Mouse (Mus musculus) cerebellum, adult 18-20 months (tissue): Measurements from ENCODE around the gene Jpt1.
"Not testable (repeated sequence)": the region's sequence is repeated elsewhere in the genome, so short reads cannot be mapped to it uniquely, and the experiment has no call there.

Experiments used
- DNase-seq, 2 experiments: peaks; one replicate each; pipeline ENCODE4 v3.0.0; 2021

The Jpt1 gene

DNA sequence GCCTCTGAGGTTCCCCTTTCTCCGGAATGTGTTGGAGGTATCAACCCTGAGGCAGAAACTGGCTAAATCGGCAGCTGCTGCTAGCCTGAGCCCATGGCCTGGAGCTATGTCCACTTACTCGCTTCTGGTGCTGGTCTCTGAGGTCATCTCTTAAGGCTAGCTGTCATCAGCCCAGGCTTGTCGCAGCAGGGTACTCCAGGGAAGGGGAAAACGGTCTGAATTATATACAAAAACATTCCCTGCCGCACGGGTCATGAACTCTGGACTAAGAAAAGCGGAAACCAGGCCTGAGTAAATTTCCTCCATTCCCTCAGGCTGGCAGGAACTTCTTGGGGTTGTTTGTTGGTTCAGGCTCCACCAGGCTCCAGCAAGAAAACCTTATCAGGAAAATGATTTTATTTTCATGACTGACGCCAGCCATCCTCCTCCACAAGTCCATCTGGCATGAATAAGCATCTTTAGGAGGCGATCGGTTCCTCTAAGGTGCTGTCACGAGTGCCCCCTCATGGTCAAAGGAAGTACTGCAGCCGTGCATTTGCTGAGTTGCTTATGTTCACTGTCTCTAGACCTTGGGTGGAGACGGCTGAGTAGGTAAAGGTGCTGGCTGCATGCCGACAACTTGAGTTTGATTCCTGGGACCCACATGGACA lies 40.4 kb downstream of the Jpt1 start:
- DNase-seq: peak; percentile 96 to 98

DNA sequence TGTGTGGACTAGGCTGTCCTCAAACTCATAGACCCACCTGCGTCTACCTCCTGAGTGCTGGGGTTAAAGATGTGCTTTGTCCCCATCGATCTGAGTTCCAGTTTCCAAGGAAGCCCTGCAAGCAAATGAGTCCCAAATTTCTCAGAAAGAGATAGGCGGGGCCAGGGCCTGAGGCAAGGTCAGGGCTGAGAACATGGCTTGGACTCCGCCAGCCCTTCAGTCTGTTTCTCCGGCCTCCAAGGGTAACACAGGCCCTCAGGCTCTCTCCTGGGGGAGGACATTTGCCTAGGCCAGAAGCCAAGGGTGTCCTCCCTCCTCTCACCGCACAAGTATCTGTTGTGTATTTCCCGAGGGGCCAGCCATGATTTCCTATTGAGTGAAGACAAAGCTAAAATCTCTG lies 42.0 kb downstream of the Jpt1 start:
- no peak for DNase-seq

DNA sequence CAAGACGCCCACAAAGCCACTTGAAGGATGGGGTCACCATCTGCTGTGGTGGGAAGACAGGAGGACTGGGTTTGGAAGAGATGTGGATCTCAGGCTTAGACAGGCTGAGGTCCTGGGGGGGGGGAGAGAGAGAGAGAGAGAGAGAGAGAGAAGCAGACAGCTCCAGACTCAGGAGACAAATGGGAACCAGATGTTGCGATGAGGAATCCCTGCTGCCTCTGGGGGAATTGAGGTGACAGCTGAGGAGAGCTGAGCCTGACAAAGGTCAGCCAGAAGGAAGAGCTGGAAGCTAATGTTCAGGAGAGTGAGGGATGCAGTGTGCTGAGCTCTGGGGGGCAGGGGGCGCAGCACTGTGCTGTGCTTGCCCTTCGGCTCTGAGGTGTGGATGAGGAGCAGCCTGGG lies 47.0 kb downstream of the Jpt1 start:
- DNase-seq: no peak

DNA sequence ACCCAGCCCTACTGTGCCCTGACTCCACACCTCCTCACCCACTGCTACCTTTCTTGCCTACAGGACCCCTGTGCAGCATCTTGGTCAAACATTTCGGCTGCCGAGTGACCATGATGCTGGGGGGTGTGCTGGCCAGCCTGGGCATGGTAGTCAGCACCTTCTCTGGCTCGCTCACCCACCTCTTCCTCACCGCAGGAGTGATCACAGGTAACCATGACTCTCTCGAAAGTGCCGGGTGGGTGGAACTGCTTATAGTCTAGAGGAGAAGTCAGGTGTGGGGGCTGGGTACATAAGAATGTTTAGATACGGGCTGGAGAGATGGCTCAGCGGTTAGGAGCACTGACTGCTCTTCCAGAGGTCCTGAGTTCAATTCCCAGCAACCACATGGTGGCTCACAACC lies 49.3 kb downstream of the Jpt1 start:
- no peak for DNase-seq

DNA sequence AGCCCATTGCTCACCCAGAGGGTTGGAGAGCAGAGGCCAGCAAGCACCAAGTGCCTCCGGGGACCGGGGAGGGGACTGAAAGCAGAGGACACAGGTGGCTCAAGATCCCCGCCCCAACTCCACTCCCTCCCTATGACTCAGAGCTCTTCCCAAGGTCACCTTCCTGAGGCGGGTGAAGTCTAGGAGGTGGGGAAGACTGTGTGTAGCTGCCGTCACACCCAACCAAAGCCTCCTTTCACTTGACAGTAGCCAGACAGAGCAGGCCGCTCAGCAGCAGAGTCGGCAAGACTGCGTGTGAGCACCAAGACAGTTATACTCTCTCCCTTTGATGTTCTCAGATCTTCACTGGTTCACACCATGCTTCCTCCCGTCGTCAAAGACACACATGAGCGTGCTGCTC lies 50.8 kb downstream of the Jpt1 start:
- no peak for DNase-seq

DNA sequence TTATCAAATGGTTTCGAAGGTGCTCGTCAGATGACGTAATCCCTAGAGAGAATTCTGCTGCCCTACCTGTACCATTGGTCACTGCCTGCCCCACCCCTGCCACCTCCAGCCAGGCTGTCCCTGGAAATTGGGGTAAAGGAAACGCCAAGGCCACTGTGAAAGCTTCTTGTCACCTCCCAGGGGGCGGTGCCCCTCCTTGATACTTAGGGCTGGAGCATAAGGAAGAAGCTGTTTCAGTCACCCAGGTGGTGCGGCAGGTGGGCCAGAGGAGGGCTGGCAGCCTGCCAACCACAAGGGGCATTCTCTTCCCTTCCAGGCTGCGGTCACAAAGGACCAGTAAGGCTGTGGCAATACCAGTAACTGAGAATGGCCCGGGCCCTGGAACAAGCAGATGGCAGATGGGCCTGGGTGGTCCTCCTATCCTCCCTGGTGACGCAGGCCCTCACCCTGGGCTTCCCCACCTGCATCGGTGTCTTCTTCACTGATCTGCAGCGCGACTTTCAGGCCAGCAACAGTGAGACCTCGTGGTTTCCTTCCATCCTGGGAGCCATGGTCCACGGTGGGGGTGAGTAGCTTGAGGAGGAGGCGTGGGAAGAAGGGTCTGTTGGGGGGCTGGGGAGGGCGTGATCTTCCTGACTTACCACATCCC lies 51.8 kb downstream of the Jpt1 start, which contains the start of gene Slc16a5:
Gene Slc16a5 (plus strand): TSS at position 232 of the 649 bp plus-strand sequence.
- no peak for DNase-seq

DNA sequence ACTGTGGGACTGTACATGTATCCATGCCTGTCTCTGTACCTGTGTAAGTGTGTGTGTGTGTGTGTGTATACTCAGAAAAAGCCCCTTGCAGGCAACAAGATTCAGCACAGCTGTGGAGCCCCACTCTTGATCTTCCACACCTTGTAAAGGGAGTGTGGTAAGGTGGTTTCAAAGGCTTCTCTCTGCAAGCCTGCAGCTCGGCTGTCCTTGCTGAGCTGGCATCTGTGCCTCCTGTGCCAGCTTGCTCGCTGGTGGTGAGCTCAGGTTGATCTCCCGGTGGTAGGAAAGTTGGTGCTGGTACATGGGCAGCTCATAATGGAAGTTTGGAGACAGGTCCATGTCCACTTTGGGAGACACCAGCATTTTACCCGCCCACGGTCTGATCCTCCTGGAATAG lies 52.3 kb downstream of the Jpt1 start:
- no peak for DNase-seq

DNA sequence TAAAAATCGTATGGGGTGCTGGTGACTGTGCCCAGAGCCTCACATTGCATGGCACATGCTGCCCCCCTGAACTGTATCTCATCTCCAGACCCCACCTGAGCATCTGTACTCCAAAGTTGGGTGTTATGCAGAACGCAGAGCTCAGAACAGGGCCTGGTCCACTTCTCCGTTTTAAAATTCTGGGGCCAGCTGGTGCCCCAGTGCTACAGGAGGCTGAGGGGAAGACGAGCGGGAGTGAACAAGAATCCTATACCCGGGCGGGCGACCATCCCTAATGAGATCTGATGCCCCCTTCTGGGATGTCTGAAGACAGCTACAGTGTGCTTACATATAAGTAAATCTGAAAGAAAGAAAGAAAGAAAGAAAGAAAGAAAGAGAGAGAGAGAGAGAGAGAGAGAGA lies 53.2 kb downstream of the Jpt1 start:
- no peak for DNase-seq

DNA sequence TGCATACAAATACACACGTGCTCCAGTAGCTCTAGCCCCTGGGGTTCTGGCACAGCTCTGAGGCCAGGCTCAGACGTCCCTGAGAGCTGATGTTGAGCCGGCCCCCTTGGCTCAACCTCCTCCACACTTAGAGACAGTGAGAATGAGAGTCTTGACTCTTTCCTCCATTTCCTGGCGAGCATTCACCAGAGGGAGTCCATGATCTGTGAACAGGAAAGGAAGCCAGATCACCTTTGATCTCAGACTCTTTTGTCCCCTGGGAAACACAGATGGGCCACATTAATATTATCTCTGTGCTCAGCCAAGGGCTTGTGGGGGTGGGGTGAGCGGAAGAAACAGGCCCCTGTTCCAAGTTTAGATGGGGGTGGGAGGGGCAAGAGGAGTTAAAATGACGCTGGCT lies 56.8 kb downstream of the Jpt1 start:
- no peak for DNase-seq

DNA sequence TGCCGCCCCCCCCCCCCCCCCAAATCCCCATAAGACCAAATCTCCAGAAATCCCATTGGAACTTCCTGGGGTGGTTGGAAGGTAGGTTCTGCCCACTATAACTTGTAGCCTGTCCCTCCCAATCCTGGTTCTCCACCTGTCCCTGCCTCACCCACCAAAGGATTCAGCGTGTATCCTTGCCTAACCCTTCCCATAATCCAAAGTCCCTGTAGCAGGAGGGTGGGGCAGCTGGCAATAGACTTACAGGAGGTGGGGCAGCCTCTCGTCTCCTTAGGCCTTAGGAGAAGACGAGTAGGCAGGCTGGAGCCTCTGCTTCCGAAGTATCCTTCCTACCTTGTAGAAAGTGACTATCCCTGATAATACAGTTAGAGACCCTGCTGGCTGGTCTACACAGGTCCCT lies 58.0 kb downstream of the Jpt1 start:
- DNase-seq: no peak

DNA sequence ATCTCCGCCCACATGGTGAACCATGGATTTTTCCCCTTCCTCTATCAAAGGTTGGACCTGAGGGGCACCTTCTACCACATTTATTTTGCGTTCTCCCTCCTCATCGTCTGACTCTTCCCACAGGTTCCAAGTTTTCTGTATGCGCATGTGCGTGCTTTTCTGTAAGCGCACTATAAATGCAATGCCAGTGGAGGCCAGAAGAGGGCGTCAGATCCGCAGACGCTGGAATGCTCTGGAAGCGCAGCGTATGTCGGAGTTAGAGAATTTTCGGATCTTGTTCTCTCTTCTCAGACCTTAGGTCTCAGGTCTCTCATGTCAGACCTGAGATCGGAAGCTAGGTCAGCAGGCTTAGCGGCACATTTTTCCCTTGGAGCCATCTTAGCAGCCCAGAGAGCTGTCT lies 58.6 kb downstream of the Jpt1 start:
- no peak for DNase-seq

DNA sequence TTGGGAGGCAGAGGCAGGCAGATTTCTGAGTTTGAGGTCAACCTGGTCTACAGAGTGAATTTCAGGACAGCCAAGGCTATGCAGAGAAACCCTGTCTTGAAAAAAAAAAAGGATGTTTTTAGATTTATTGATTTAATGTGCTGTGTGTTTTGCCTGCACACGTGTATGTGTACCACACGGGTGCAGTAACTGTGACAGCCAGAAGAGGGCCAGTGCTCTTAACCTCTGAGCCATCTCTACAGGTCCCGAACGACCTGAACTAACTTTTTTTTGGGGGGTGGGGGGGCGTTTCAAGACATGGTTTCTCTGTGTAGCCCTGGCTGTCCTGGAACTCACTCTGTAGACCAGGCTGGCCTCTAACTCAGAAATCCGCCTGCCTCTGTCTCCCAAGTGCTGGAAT lies 59.4 kb downstream of the Jpt1 start:
- DNase-seq: not testable (repeated sequence)

DNA sequence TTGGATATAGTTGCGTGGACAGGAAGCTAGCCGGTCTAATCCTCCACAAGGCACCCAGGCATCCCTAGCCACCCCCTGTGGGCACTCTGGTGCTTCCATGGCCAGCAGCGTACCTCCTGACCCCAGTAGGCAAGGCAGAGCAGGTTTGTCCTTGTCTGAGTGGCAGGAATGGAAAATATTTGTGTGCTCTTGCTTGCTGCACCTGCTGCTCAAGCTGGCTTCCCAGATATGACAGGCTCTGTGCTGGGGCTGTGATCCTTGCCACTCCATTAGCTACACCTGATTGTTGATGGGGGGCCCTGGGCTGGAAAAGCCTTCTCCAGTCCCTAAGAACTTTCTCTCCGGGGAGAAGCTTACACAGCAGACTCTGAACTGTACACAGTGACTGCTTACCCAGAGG lies 60.9 kb downstream of the Jpt1 start:
- DNase-seq: no peak

DNA sequence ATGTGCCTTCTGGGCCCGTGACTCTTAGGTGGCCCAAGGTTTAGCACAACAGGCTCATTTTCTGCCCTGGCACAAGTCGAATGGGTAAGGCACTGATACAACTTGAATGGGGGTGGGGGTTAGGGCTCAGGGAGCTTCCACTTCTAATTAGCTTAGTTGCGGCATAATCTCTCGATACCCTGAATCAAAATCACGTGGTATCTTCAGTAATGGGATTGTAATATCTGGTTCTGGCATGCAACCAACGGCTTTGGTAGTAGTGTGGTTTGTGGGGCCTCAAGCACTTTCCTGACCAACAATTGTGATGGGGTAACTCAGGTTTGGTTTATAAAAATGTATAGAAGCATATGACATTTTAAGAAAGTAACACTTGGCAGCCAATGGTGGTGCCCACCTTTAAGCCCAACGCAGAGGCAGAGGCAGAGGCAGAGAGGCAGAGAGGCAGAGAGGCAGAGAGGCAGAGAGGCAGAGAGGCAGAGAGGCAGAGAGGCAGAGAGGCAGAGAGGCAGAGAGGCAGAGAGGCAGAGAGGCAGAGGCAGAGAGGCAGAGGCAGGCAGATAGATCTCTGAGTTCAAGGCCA lies 61.8 kb downstream of the Jpt1 start:
- no peak for DNase-seq

DNA sequence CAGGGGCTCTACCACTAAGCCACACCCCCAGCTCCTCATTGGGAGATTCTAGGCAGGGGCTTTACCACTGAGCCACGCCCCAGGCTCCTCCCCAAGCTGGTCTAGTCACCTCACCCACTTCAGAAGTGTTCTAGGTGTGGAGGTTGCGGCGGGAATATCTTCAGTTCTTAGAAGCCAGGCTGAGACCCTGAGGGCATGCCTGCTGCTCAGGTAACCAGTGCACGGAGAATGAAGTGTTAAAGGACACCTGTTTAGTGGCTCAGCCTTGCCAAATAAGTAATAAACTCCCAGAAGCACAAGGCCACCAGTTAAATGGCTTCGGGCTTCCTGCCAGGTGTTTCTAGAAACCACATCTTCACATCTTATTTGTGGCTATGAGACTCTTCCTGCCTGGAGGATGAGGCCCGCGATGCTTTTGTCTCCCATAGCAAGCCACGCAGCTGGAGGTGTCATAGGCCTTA lies 62.4 kb downstream of the Jpt1 start:
- no peak for DNase-seq

DNA sequence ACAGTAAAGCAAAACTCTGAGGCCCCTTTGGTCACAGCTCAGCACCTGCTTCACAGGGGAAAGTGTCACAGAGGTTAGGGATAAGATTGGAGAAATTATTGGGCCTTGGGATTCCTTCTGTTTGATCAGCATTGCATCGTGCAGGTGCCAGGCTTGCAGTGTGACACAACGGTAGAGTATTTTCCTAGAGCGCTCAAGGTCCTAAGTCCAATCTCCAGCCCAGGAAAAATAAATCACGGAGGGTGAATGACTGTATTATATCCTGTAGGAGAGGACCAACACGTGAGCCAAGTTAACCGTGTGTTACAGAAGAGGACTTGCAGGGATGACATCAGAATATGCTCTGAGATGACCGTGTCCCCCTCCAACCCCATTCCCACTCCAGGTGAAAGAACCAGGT lies 64.0 kb downstream of the Jpt1 start:
- DNase-seq: no peak

DNA sequence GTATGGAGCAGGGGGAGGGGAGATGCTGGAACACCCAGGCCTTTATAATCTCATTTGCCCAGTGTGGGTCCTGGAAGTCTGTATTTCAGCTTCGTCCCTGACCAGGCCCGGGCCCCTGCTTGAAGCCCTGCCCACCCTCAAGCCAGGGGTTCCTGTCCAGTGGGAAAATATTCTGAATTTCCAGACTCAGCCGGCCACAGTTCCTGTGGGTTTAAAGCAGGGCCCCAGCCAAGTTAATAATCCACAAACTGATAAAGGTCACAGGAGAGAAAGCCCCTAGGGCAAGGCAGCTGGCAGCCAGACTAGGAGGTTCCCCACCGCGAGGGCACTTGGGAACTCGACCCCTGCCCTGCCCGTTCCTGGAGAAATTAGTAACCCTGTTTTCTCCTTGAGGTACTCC lies 65.2 kb downstream of the Jpt1 start:
- no peak for DNase-seq

DNA sequence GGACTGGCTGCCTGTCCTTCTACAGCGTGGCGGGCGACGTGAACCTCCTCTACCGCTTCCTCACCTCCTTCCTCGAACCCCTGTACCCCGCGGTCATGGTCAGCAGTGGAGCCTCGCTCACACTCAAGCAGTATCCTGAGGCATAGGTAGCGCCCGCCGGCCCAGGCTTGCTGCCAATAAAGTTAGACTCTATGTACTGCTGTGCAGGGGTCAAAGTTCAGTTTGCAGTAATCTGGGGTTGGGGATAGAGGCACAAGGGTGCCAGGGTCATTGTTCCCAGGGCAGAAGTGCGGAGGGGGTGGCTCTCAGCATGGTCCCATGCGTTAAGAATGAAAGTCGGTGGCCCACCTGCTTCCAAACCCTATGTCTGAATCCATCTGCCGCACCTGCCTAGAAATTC lies 66.1 kb downstream of the Jpt1 start:
- DNase-seq: no peak
